Mouse (Mus musculus): ENCODE results near the gene Cryz.

Cryz gene

DNA sequence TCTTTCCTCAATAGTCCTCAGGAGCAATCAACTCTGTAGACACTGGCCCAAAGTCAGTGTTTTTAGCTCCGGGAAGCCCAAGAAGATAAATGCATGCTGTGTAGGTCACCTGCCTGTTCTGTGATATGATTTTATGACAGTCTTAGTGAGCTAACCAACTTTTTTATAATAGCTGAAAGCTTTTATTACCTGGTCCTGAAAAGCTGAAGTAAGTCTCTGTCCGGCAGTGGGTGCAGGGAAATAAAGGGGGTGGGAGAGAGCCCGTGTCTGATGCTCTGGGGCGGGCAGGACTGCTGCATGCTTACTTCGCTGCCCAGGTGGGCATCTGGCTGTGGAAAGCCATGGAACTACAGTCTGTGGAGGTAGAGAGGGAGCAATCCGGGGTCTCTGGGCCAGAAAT lies 74.1 kb downstream of the Cryz start:
- no peak for DNase-seq (ENCODE audit: low spot score in 2 of 2)

- no peak for DNase-seq (ENCODE audit: low spot score in 2 of 2)
These were observed 74.5 kb downstream of the Cryz start for GRCm38 (mm10) chr3:154671013-154671412.

All from right cerebral cortex, postnatal 36 days (tissue).